16 mouse cellular contexts compared by ENCODE assay signal in the genomic region with DNA sequence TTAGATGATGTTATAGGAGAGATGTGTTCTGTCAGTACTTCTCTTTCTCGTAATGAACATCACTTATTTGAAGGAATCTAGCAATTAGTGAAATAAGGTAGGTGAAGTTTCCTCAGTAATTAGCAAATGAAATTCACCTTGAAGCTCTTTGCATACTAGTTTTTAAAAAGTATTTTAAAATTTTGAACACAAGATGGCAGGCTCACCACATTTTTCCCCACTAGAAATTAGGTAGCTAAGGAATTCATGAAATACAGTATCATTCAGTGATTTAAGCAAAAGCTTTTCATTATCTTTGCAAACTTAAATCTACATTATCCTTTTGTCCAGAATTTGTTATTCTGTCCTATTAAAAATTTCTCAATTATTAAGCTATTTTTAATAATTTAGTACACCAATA. TPM values are rescaled to one million over a fixed set of nuclear protein-coding genes. Genes with fewer than 3 reads are reported as not detected.
DNase-seq lines count a peak whose midpoint lies in the region; ATAC-seq and TF ChIP-seq lines count a peak whose summit lies in the region.
"Had no signal": no experiment of that assay in that cellular context is flagged by ENCODE, and none has a peak within 500 bp of the region (broad histone marks: within the 10 kb centered on the region; RNA-seq: fewer than 3 reads in every experiment).

No protein-coding gene starts in this region.

- peak; percentile 20 for DNase-seq in heart, postnatal 0 days (ENCODE audit: low spot score)
- no peak for DNase-seq in heart, adult 8-10 months (ENCODE audit: low spot score)
- no peak for DNase-seq in liver, postnatal 0 days
- DNase-seq in CH12.LX (ENCODE audit: extremely low read depth) = no peak
- peak; percentile 15 for DNase-seq in brain, embryonic 14.5 days (ENCODE audit: low read depth)
- DNase-seq in right cerebral cortex, postnatal 25 days = no peak
- DNase-seq: adrenal gland, postnatal 25 days; kidney, adult 2 months; right cerebral cortex, postnatal 14 days had no signal

- TF ChIP-seq POLR2A in CH12.LX (IDR thresholded peaks at IDR 0.05; ENCODE audit: low read depth, low read length) = no peak
- no peak for TF ChIP-seq POLR2A in brain, embryonic 14.5 days (IDR thresholded peaks at IDR 0.05; ENCODE audit: borderline replicate concordance, extremely low read depth, insufficient read depth, insufficient read length, poor library complexity, severe bottlenecking)

- H3K4me3 ChIP-seq in heart, postnatal 0 days (ENCODE audit: low read depth, low read length) = no peak overlapping the region
- no peak overlapping the region for H3K4me3 ChIP-seq in liver, postnatal 0 days (ENCODE audit: low read depth, low read length)
- H3K4me3 ChIP-seq in liver, embryonic 12.5 days = no peak overlapping the region
- no peak overlapping the region for H3K4me3 ChIP-seq in CH12.LX (replicated peaks in 1 of 3; ENCODE audit: low read depth in 2 of 3, low read length in 2 of 3, poor library complexity in 1 of 3)
- H3K4me3 ChIP-seq: embryonic facial prominence, embryonic 12.5 days; hindbrain, embryonic 15.5 days; limb, embryonic 15.5 days; lung, embryonic 15.5 days had no signal

- 72% methylated on average over 1 of the region's 1 CpGs for WGBS in heart, postnatal 0 days
- 65% methylated on average over 1 of the region's 1 CpGs for WGBS in liver, postnatal 0 days (ENCODE audit: insufficient replicate concordance)
- WGBS in liver, embryonic 12.5 days (ENCODE audit: insufficient replicate concordance) = 72% methylated on average over 1 of the region's 1 CpGs

- H3K36me3 ChIP-seq in heart, postnatal 0 days (replicated peaks; ENCODE audit: control insufficient read depth, insufficient read depth, low read length) = no peaks in the 10 kb centered on the region
- H3K36me3 ChIP-seq in liver, postnatal 0 days (replicated peaks; ENCODE audit: insufficient read depth, low read length) = no peaks in the 10 kb centered on the region
- H3K36me3 ChIP-seq in liver, embryonic 12.5 days = no peaks in the 10 kb centered on the region
- peaks cover 0 to 2% of the 10 kb centered on the region in 2 experiments for H3K36me3 ChIP-seq in CH12.LX (replicated peaks in 1 of 2; ENCODE audit: control insufficient read depth in 1 of 2, insufficient read depth in 1 of 2, low read length in 1 of 2)
- H3K36me3 ChIP-seq: embryonic facial prominence, embryonic 12.5 days; hindbrain, embryonic 15.5 days; limb, embryonic 15.5 days; lung, embryonic 15.5 days had no signal

- dilution Hi-C loops in CH12.LX (cut with MboI; ENCODE audit: extremely low pct_ligation_motif_present, extremely low pct_unique_long_range_greater_than_20kb, low sequenced_read_pairs) = no loop called here

- no peak for TF ChIP-seq EP300 in heart, postnatal 0 days (IDR thresholded peaks at IDR 0.05; ENCODE audit: low read depth)
- no peak for TF ChIP-seq EP300 in liver, postnatal 0 days (IDR thresholded peaks at IDR 0.05; ENCODE audit: low read depth)
- TF ChIP-seq EP300 in CH12.LX (IDR thresholded peaks at IDR 0.05; ENCODE audit: low read length) = no peak

- H3K4me1 ChIP-seq in heart, postnatal 0 days (ENCODE audit: control insufficient read depth, insufficient read depth) = no peaks in the 10 kb centered on the region
- no peaks in the 10 kb centered on the region for H3K4me1 ChIP-seq in liver, postnatal 0 days (ENCODE audit: insufficient read depth)
- no peaks in the 10 kb centered on the region for H3K4me1 ChIP-seq in liver, embryonic 12.5 days
- peaks cover 3 to 12% of the 10 kb centered on the region in 2 experiments; a peak in 2 of 4 replicates for H3K4me1 ChIP-seq in CH12.LX (ENCODE audit: control insufficient read depth in 1 of 2, insufficient read depth in 2 of 2)
- H3K4me1 ChIP-seq: embryonic facial prominence, embryonic 12.5 days; hindbrain, embryonic 15.5 days; limb, embryonic 15.5 days; lung, embryonic 15.5 days had no signal

- no peaks in the 10 kb centered on the region for H3K27me3 ChIP-seq in heart, postnatal 0 days (ENCODE audit: control insufficient read depth, insufficient read depth, low read length)
- no peaks in the 10 kb centered on the region for H3K27me3 ChIP-seq in liver, postnatal 0 days (ENCODE audit: insufficient read depth, low read length)
- H3K27me3 ChIP-seq in liver, embryonic 12.5 days (replicated peaks) = no peaks in the 10 kb centered on the region
- H3K27me3 ChIP-seq in CH12.LX (replicated peaks) = no peaks in the 10 kb centered on the region
- H3K27me3 ChIP-seq: embryonic facial prominence, embryonic 12.5 days; hindbrain, embryonic 15.5 days; limb, embryonic 15.5 days; lung, embryonic 15.5 days had no signal

- H3K9me3 ChIP-seq in heart, postnatal 0 days (replicated peaks; ENCODE audit: control insufficient read depth, low read length) = no peaks in the 10 kb centered on the region
- H3K9me3 ChIP-seq in liver, postnatal 0 days (ENCODE audit: low read length) = no peaks in the 10 kb centered on the region
- no peaks in the 10 kb centered on the region for H3K9me3 ChIP-seq in liver, embryonic 12.5 days (replicated peaks)
- H3K9me3 ChIP-seq in CH12.LX (replicated peaks; ENCODE audit: low read length) = no peaks in the 10 kb centered on the region
- H3K9me3 ChIP-seq: embryonic facial prominence, embryonic 12.5 days; hindbrain, embryonic 15.5 days; limb, embryonic 15.5 days; lung, embryonic 15.5 days had no signal

- no peaks in the 10 kb centered on the region for H3K79me2 ChIP-seq in CH12.LX (replicated peaks; ENCODE audit: control insufficient read depth, extremely low read depth, insufficient read depth, poor library complexity, severe bottlenecking)

- TF ChIP-seq CTCF in heart, postnatal 0 days (IDR thresholded peaks at IDR 0.05; ENCODE audit: low read depth) = peak; percentile 36
- TF ChIP-seq CTCF in liver, postnatal 0 days (IDR thresholded peaks at IDR 0.05; ENCODE audit: low read depth) = peak; percentile 12; the same call in 1 of the 2 replicates
- peak in 1 of 2 experiments; percentile 36; a peak in 2 of 4 replicates for TF ChIP-seq CTCF in CH12.LX (conservative IDR thresholded peaks at IDR 0.05 in 1 of 2, IDR thresholded peaks at IDR 0.05 in 1 of 2; ENCODE audit: low read depth in 2 of 2, low read length in 2 of 2)
- no peak for TF ChIP-seq CTCF in brain, embryonic 14.5 days (IDR thresholded peaks at IDR 0.05; ENCODE audit: borderline replicate concordance, extremely low read depth, insufficient read depth, insufficient read length)

- H3K4me2 ChIP-seq in heart, postnatal 0 days (ENCODE audit: low read depth, low read length) = no peak overlapping the region
- no peak overlapping the region for H3K4me2 ChIP-seq in liver, postnatal 0 days (ENCODE audit: low read depth, low read length)
- no peak overlapping the region for H3K4me2 ChIP-seq in liver, embryonic 12.5 days
- no peak overlapping the region for H3K4me2 ChIP-seq in CH12.LX (ENCODE audit: insufficient read depth, low read depth, poor library complexity, severe bottlenecking)
- H3K4me2 ChIP-seq: embryonic facial prominence, embryonic 12.5 days; hindbrain, embryonic 15.5 days; limb, embryonic 15.5 days; lung, embryonic 15.5 days had no signal

- TF ChIP-seq RAD21 in CH12.LX (IDR thresholded peaks at IDR 0.05; ENCODE audit: low read depth, low read length) = peak; percentile 31

- no peak for ATAC-seq in heart, postnatal 0 days (ENCODE audit: insufficient read depth, low read depth)
- ATAC-seq in liver, postnatal 0 days = no peak
- ATAC-seq in liver, embryonic 12.5 days = no peak
- ATAC-seq: CD4-positive, CD25-positive, alpha-beta regulatory T cell, adult 4 months had no signal

- in situ Hi-C loops in CH12.LX (cut with MboI; ENCODE audit: low pct_ligation_motif_present, low pct_unique_long_range_greater_than_20kb, low sequenced_read_pairs) = no loop called here

- H3K27ac ChIP-seq in heart, postnatal 0 days (ENCODE audit: low read depth) = no peak overlapping the region
- no peak overlapping the region for H3K27ac ChIP-seq in liver, postnatal 0 days (ENCODE audit: low read depth)
- no peak overlapping the region for H3K27ac ChIP-seq in liver, embryonic 12.5 days
- H3K27ac ChIP-seq in CH12.LX (ENCODE audit: insufficient read depth, low read depth) = no peak overlapping the region
- H3K27ac ChIP-seq: embryonic facial prominence, embryonic 12.5 days; hindbrain, embryonic 15.5 days; limb, embryonic 15.5 days; lung, embryonic 15.5 days had no signal

- H3K9ac ChIP-seq in heart, postnatal 0 days (replicated peaks; ENCODE audit: low read depth, low read length) = no peak overlapping the region
- H3K9ac ChIP-seq in liver, postnatal 0 days (replicated peaks) = no peak overlapping the region
- H3K9ac ChIP-seq in liver, embryonic 12.5 days = no peak overlapping the region
- H3K9ac ChIP-seq in CH12.LX (ENCODE audit: insufficient read depth, low read depth) = no peak overlapping the region
- H3K9ac ChIP-seq: embryonic facial prominence, embryonic 12.5 days; hindbrain, embryonic 15.5 days; limb, embryonic 15.5 days; lung, embryonic 15.5 days had no signal

TF ChIP-seq in CH12.LX, 34 proteins besides CTCF, POLR2A, EP300 and RAD21 (continues in another document):
- TF ChIP-seq ZKSCAN1 (IDR thresholded peaks at IDR 0.05; ENCODE audit: borderline replicate concordance, low read depth, low read length) (no peak), NRF1 (IDR thresholded peaks at IDR 0.05; ENCODE audit: low read depth, low read length) (no peak), ZMIZ1 (IDR thresholded peaks at IDR 0.05; ENCODE audit: low read depth, low read length) (no peak), NELFE (IDR thresholded peaks at IDR 0.05; ENCODE audit: low read depth, low read length) (no peak)

RNA-seq across cellular contexts. Expression of a gene that starts 7.3 kb away (rescaled TPM):
- not detected in 2 replicates for total RNA-seq in heart, postnatal 0 days (2014; rRNA removed; ENCODE audit: low replicate concordance)
- polyA plus RNA-seq in heart, postnatal 0 days (2015; fragmentation: Nextera tagmentation; extraction: Ambion mirVana) = 0.54 and 0.87 TPM in 2 replicates
- under 1 TPM in 3 of 4 experiments, not detected in 1; 0.20 to 0.69 (median 0.38) TPM for total RNA-seq in heart, adult 8-10 months (2022)
- polyA plus RNA-seq in liver, postnatal 0 days (2015; fragmentation: Nextera tagmentation; extraction: Ambion mirVana) = 5.6 and 5.9 TPM in 2 replicates
- polyA plus RNA-seq in liver, embryonic 12.5 days (2016; fragmentation: Nextera tagmentation; extraction: Ambion mirVana) = 0.11 and 0.32 TPM in 2 replicates
- 0.08 TPM in 1 of 2 replicates, not detected in the other for total RNA-seq in CH12.LX (2012; rRNA removed)
- not detected in 2 replicates for total RNA-seq in CH12.LX (2014; rRNA removed)
- polyA plus RNA-seq in CH12.LX (2012; ENCODE audit: insufficient read length, low read depth) = 0.42 and 0.99 TPM in 2 replicates
- polyA plus RNA-seq in brain, embryonic 14.5 days (2012; rRNA removed) = 0.38 and 1.2 TPM in 2 replicates
- total RNA-seq: adrenal gland, postnatal 25 days; granulocyte monocyte progenitor cell, adult 5-6 weeks had no signal
- polyA plus RNA-seq: embryonic facial prominence, embryonic 12.5 days; hindbrain, embryonic 15.5 days had no signal

RNA-seq across cellular contexts. Expression of a gene that starts 27.6 kb away (rescaled TPM):
- total RNA-seq in heart, postnatal 0 days (2014; rRNA removed; ENCODE audit: low replicate concordance) = 264 and 358 TPM in 2 replicates
- 169 and 190 TPM in 2 replicates for polyA plus RNA-seq in heart, postnatal 0 days (2015; fragmentation: Nextera tagmentation; extraction: Ambion mirVana)
- total RNA-seq in heart, adult 8-10 months (2022) = 100 to 1,000 TPM; 281 to 334 (median 316) TPM
- polyA plus RNA-seq in liver, postnatal 0 days (2015; fragmentation: Nextera tagmentation; extraction: Ambion mirVana) = 4,176 and 4,221 TPM in 2 replicates
- polyA plus RNA-seq in liver, embryonic 12.5 days (2016; fragmentation: Nextera tagmentation; extraction: Ambion mirVana) = 231 and 245 TPM in 2 replicates
- total RNA-seq in CH12.LX (2012; rRNA removed) = 2.6 and 3.3 TPM in 2 replicates
- 16.5 and 17.6 TPM in 2 replicates for total RNA-seq in CH12.LX (2014; rRNA removed)
- 6.3 and 7.3 TPM in 2 replicates for polyA plus RNA-seq in CH12.LX (2012; ENCODE audit: insufficient read length, low read depth)
- 53.0 and 95.9 TPM in 2 replicates for polyA plus RNA-seq in brain, embryonic 14.5 days (2012; rRNA removed)

Comparison
In these comparisons a context has a peak if more than half of its experiments do, and no peak if none do; other contexts are left out.
1. DNase-seq: peak in heart, postnatal 0 days (single experiment) and brain, embryonic 14.5 days (single experiment); none in heart, adult 8-10 months (single experiment), liver, postnatal 0 days (single experiment), CH12.LX (single experiment) and right cerebral cortex, postnatal 25 days (single experiment).
2. RNA of a gene that starts 27.6 kb away (polyA plus RNA-seq): 4,176 to 4,221 TPM in liver, postnatal 0 days; 231 to 245 TPM in liver, embryonic 12.5 days, 169 to 190 TPM in heart, postnatal 0 days, 53.0 to 95.9 TPM in brain, embryonic 14.5 days and 6.3 to 7.3 TPM in CH12.LX; every median in the first group is over 10 times any median in the second.